Mouse (Mus musculus) limb, embryonic 13.5 days (tissue): Measurements from ENCODE around the gene Mus81. TPM values are rescaled to one million over a fixed set of nuclear protein-coding genes. Genes with fewer than 3 reads are reported as not detected.

Experiments
- ATAC-seq: fragments of 200-750 bp; cut with Nextera tagmentation; 2 replicates; pipeline ENCODE4 v1.8.0; 2017; ENCODE audit warnings: low read depth, moderate number of reproducible peaks, moderate TSS enrichment; ENCODE audit not compliant: low FRiP score
- H3K27ac ChIP-seq: fragments of 300-500 bp; sonication (generic); 2 replicates; pipeline ENCODE4 v1.5.1; 2015; ENCODE audit warnings: inconsistent platforms, mild to moderate bottlenecking, moderate library complexity
- H3K27me3 ChIP-seq: fragments of 300-500 bp; sonication (generic); 2 replicates; pipeline ENCODE4 v1.6.1; 2015; ENCODE audit warnings: mild to moderate bottlenecking, inconsistent platforms
- H3K36me3 ChIP-seq: fragments of 300-500 bp; sonication (generic); 2 replicates; pipeline ENCODE4 v1.6.1; 2015; ENCODE audit warnings: inconsistent platforms, mild to moderate bottlenecking, moderate library complexity
- H3K4me1 ChIP-seq: fragments of 300-500 bp; sonication (generic); 2 replicates; pipeline ENCODE4 v1.6.1; 2015; ENCODE audit warnings: inconsistent platforms
- H3K4me2 ChIP-seq: fragments of 300-500 bp; sonication (generic); replicated peaks from 2 replicates; pipeline ENCODE4 v1.6.1; 2015; ENCODE audit warnings: inconsistent platforms, mild to moderate bottlenecking, moderate library complexity
- H3K4me3 ChIP-seq: fragments of 300-500 bp; sonication (generic); 2 replicates; pipeline ENCODE4 v1.5.1; 2015; ENCODE audit warnings: moderate library complexity, mild to moderate bottlenecking, inconsistent platforms
- H3K9ac ChIP-seq: fragments of 300-500 bp; sonication (generic); 2 replicates; pipeline ENCODE4 v1.6.1; 2015; ENCODE audit warnings: mild to moderate bottlenecking, inconsistent platforms
- H3K9me3 ChIP-seq: fragments of 300-500 bp; sonication (generic); 2 replicates; pipeline ENCODE4 v1.6.1; 2016; ENCODE audit warnings: inconsistent platforms
- WGBS: fragments of 180-500 bp; shearing (Covaris S2); methylation state at CpG from one replicate; pipeline ENCODE4 v1.1.7; 2015; 5-methylcytosine and 5-hydroxymethylcytosine counted together
- polyA plus RNA-seq: library from polyadenylated mRNA; unstranded; fragments of >200 nt; fragmentation: Nextera tagmentation; extraction: Ambion mirVana; gene quantifications from 2 replicates; pipeline ENCODE4 v1.2.1, GENCODE M21; 2015

The Mus81 gene
- polyA plus RNA-seq, 1 experiment from 2014 or later: 42.8 TPM

GRCm38 (mm10) chr19:5477004-5477667 is 11.1 kb downstream of the Mus81 start:
- Histone ChIP-seq H3K4me1 (peaks cover 30% of the 10 kb centered on the region), H3K4me2 (no peak overlapping the region), H3K27ac (no peak overlapping the region), H3K9ac (peak overlapping the region; percentile 26; the same call in 1 of the 2 replicates), H3K9me3 (no peaks in the 10 kb centered on the region), H3K27me3 (no peaks in the 10 kb centered on the region), H3K36me3 (peaks cover 54% of the 10 kb centered on the region), H3K4me3 (no peak overlapping the region)
- no peak for ATAC-seq
- WGBS: 86% methylated on average over 10 of the region's 10 CpGs

GRCm38 (mm10) chr19:5475069-5475714 is 13.0 kb downstream of the Mus81 start:
- peak; percentile 4; the same call in 1 of the 2 replicates for ATAC-seq
- WGBS: 10% methylated on average over 13 of the region's 13 CpGs

GRCm38 (mm10) chr19:5474281-5475068 is 13.7 kb downstream of the Mus81 start:
- peak; percentile 52 for ATAC-seq
- H3K4me1 ChIP-seq: peaks cover 30% of the 10 kb centered on the region

More at GRCm38 (mm10) chr19:5475069-5475714, 13.0 kb downstream of the Mus81 start:
- H3K9me3 ChIP-seq: no peaks in the 10 kb centered on the region
- H3K27me3 ChIP-seq: no peaks in the 10 kb centered on the region
- H3K4me3 ChIP-seq: peak overlapping the region; percentile 72
- peak overlapping the region; percentile 90 for H3K9ac ChIP-seq
- peak overlapping the region; percentile 92 for H3K4me2 ChIP-seq
- peaks cover 35% of the 10 kb centered on the region for H3K36me3 ChIP-seq
- H3K27ac ChIP-seq: peak overlapping the region; percentile 90
- peaks cover 30% of the 10 kb centered on the region for H3K4me1 ChIP-seq

GRCm38 (mm10) chr19:5473720-5474119 is 14.5 kb downstream of the Mus81 start, which contains the start of gene Efemp2:
TSS of gene Efemp2 (plus strand) at chr19:5473954.
- H3K9ac ChIP-seq: peak within 1 kb of the TSS; percentile 90
- ATAC-seq: peak; percentile 51
- H3K36me3 ChIP-seq: peaks cover 20% of the 10 kb centered on the region
- no peaks in the 10 kb centered on the region for H3K9me3 ChIP-seq
- peak within 1 kb of the TSS; percentile 92 for H3K4me2 ChIP-seq
- H3K4me3 ChIP-seq: peak within 1 kb of the TSS; percentile 72
- H3K27ac ChIP-seq: peak within 1 kb of the TSS; percentile 90
- H3K4me1 ChIP-seq: peaks cover 30% of the 10 kb centered on the region
- no peaks in the 10 kb centered on the region for H3K27me3 ChIP-seq
- 1% methylated on average over 22 of the region's 22 CpGs for WGBS

More at GRCm38 (mm10) chr19:5474281-5475068, 13.7 kb downstream of the Mus81 start:
- H3K36me3 ChIP-seq: peaks cover 28% of the 10 kb centered on the region
- peak overlapping the region; percentile 90 for H3K27ac ChIP-seq
- H3K9ac ChIP-seq: peak overlapping the region; percentile 90
- H3K4me2 ChIP-seq: peak overlapping the region; percentile 92
- WGBS: under 1% methylated on average over 65 of the region's 68 CpGs
- no peaks in the 10 kb centered on the region for H3K9me3 ChIP-seq
- H3K4me3 ChIP-seq: peak overlapping the region; percentile 72
- no peaks in the 10 kb centered on the region for H3K27me3 ChIP-seq

GRCm38 (mm10) chr19:5472857-5473256 is 15.3 kb downstream of the Mus81 start:
- Histone ChIP-seq H3K4me1 (peaks cover 30% of the 10 kb centered on the region), H3K9me3 (no peaks in the 10 kb centered on the region), H3K27me3 (no peaks in the 10 kb centered on the region), H3K36me3 (peaks cover 14% of the 10 kb centered on the region), H3K27ac (peak overlapping the region; percentile 90; the same call in 1 of the 2 replicates), H3K9ac (no peak overlapping the region), H3K4me3 (no peak overlapping the region), H3K4me2 (peak overlapping the region; percentile 92; the same call in 1 of the 2 replicates)
- ATAC-seq: no peak
- WGBS: 75% methylated on average over 3 of the region's 3 CpGs

GRCm38 (mm10) chr19:5471846-5472245 is 16.4 kb downstream of the Mus81 start:
- Histone ChIP-seq H3K27ac (no peak overlapping the region), H3K4me1 (peaks cover 26% of the 10 kb centered on the region), H3K4me3 (no peak overlapping the region), H3K9ac (no peak overlapping the region), H3K36me3 (peaks cover 14% of the 10 kb centered on the region), H3K27me3 (no peaks in the 10 kb centered on the region), H3K4me2 (no peak overlapping the region), H3K9me3 (no peaks in the 10 kb centered on the region)
- no peak for ATAC-seq
- 45% methylated on average over 5 of the region's 5 CpGs for WGBS

GRCm38 (mm10) chr19:5468374-5468773 is 19.8 kb downstream of the Mus81 start, which contains the start of gene Ctsw:
TSS of gene Ctsw (minus strand) at chr19:5468507.
- no peak within 1 kb of the TSS for H3K4me2 ChIP-seq
- ATAC-seq: no peak
- WGBS: 59% methylated on average over 5 of the region's 5 CpGs
- no peak within 1 kb of the TSS for H3K4me3 ChIP-seq
- peaks cover 47% of the 10 kb centered on the region for H3K36me3 ChIP-seq
- no peaks in the 10 kb centered on the region for H3K27me3 ChIP-seq
- H3K4me1 ChIP-seq: peaks cover 7% of the 10 kb centered on the region
- H3K27ac ChIP-seq: no peak within 1 kb of the TSS
- H3K9me3 ChIP-seq: no peaks in the 10 kb centered on the region
- H3K9ac ChIP-seq: peak within 1 kb of the TSS; percentile 8; the same call in 1 of the 2 replicates

- Histone ChIP-seq H3K36me3 (peaks cover 59% of the 10 kb centered on the region), H3K27ac (no peak overlapping the region), H3K9ac (no peak overlapping the region), H3K9me3 (no peaks in the 10 kb centered on the region), H3K4me3 (no peak overlapping the region), H3K4me1 (peaks cover 7% of the 10 kb centered on the region), H3K27me3 (no peaks in the 10 kb centered on the region), H3K4me2 (no peak overlapping the region)
- no peak for ATAC-seq
- 91% methylated on average over 6 of the region's 6 CpGs for WGBS
Observed at GRCm38 (mm10) chr19:5466916-5467500, 21.2 kb downstream of the Mus81 start.

GRCm38 (mm10) chr19:5465037-5465436 is 23.2 kb downstream of the Mus81 start:
- 94% methylated on average over 8 of the region's 8 CpGs for WGBS
- Histone ChIP-seq H3K4me1 (peaks cover 19% of the 10 kb centered on the region), H3K9ac (no peak overlapping the region), H3K9me3 (no peaks in the 10 kb centered on the region), H3K27me3 (no peaks in the 10 kb centered on the region), H3K27ac (no peak overlapping the region), H3K4me3 (no peak overlapping the region), H3K4me2 (no peak overlapping the region), H3K36me3 (peaks cover 64% of the 10 kb centered on the region)
- ATAC-seq: no peak

- ATAC-seq: 0 out of 2 replicates have a peak, but pooled peaks have one; percentile 22
- 45% methylated on average over 15 of the region's 15 CpGs for WGBS
- H3K4me3 ChIP-seq: peak overlapping the region; percentile 28
- no peaks in the 10 kb centered on the region for H3K9me3 ChIP-seq
- peaks cover 22% of the 10 kb centered on the region for H3K4me1 ChIP-seq
- H3K36me3 ChIP-seq: peaks cover 64% of the 10 kb centered on the region
- peak overlapping the region; percentile 61; the same call in 1 of the 2 replicates for H3K27ac ChIP-seq
- H3K9ac ChIP-seq: peak overlapping the region; percentile 57
- H3K27me3 ChIP-seq: no peaks in the 10 kb centered on the region
- peak overlapping the region; percentile 55 for H3K4me2 ChIP-seq
Observed at GRCm38 (mm10) chr19:5463791-5464562, 24.2 kb downstream of the Mus81 start.

GRCm38 (mm10) chr19:5463212-5463611 is 25.0 kb downstream of the Mus81 start:
- H3K36me3 ChIP-seq: peaks cover 64% of the 10 kb centered on the region
- H3K9ac ChIP-seq: no peak overlapping the region
- no peak for ATAC-seq
- H3K4me3 ChIP-seq: no peak overlapping the region; the same call in 1 of the 2 replicates
- no peaks in the 10 kb centered on the region for H3K27me3 ChIP-seq
- H3K9me3 ChIP-seq: no peaks in the 10 kb centered on the region
- no peak overlapping the region for H3K4me2 ChIP-seq
- H3K4me1 ChIP-seq: peaks cover 22% of the 10 kb centered on the region
- 89% methylated on average over 9 of the region's 9 CpGs for WGBS
- no peak overlapping the region for H3K27ac ChIP-seq
